Mouse (Mus musculus) heart, embryonic 15.5 days (tissue): ENCODE results near the gene Elf1. TPM values are rescaled to one million over a fixed set of nuclear protein-coding genes. Genes with fewer than 3 reads are reported as not detected.

Experiments used
- ATAC-seq: fragments of 200-750 bp; cut with Nextera tagmentation; replicated peaks from 2 replicates; pipeline ENCODE4 v1.8.0; 2017; ENCODE audit warnings: low read depth, moderate TSS enrichment; ENCODE audit not compliant: insufficient number of reproducible peaks, insufficient read depth, low FRiP score
- H3K27ac ChIP-seq: fragments of 300-500 bp; sonication (generic); 2 replicates; pipeline ENCODE4 v1.5.1; 2015; ENCODE audit warnings: mild to moderate bottlenecking, inconsistent platforms
- H3K27me3 ChIP-seq: fragments of 300-500 bp; sonication (generic); 2 replicates; pipeline ENCODE4 v1.6.1; 2015; ENCODE audit warnings: inconsistent platforms
- H3K36me3 ChIP-seq: fragments of 300-500 bp; sonication (generic); 2 replicates; pipeline ENCODE4 v1.6.1; 2015; ENCODE audit warnings: mild to moderate bottlenecking, inconsistent platforms
- H3K4me1 ChIP-seq: fragments of 300-500 bp; sonication (generic); replicated peaks from 2 replicates; pipeline ENCODE4 v1.6.1; 2015; ENCODE audit warnings: inconsistent platforms
- H3K4me2 ChIP-seq: fragments of 300-500 bp; sonication (generic); 2 replicates; pipeline ENCODE4 v1.6.1; 2015; ENCODE audit warnings: inconsistent platforms, mild to moderate bottlenecking, moderate library complexity
- H3K4me3 ChIP-seq: fragments of 300-500 bp; sonication (generic); 2 replicates; pipeline ENCODE4 v1.5.1; 2015; ENCODE audit warnings: mild to moderate bottlenecking, inconsistent platforms
- H3K9ac ChIP-seq: fragments of 300-500 bp; sonication (generic); 2 replicates; pipeline ENCODE4 v1.6.1; 2015; ENCODE audit warnings: mild to moderate bottlenecking, inconsistent platforms
- H3K9me3 ChIP-seq: fragments of 300-500 bp; sonication (generic); replicated peaks from 2 replicates; pipeline ENCODE4 v1.6.1; 2016; ENCODE audit warnings: inconsistent platforms
- WGBS: fragments of 180-500 bp; shearing (Covaris S2); methylation state at CpG from one replicate; pipeline ENCODE4 v1.1.7; 2015; ENCODE audit warnings: mixed read lengths; 5-methylcytosine and 5-hydroxymethylcytosine counted together
- polyA plus RNA-seq: library from polyadenylated mRNA; unstranded; fragments of >200 nt; fragmentation: Nextera tagmentation; extraction: Ambion mirVana; gene quantifications from 2 replicates; pipeline ENCODE4 v1.2.1, GENCODE M21; 2015

Elf1 gene
- polyA plus RNA-seq, 1 experiment from 2014 or later = 7.8 TPM

GRCm38 (mm10) chr14:79515511-79516242, 34.7 kb downstream of the Elf1 start:
- Histone ChIP-seq H3K4me1 (peaks cover 26% of the 10 kb centered on the region), H3K9me3 (no peaks in the 10 kb centered on the region), H3K4me3 (peak overlapping the region; percentile 2; the same call in 1 of the 2 replicates), H3K27ac (peak overlapping the region; percentile 42; the same call in 1 of the 2 replicates), H3K9ac (no peak overlapping the region), H3K36me3 (no peaks in the 10 kb centered on the region), H3K27me3 (no peaks in the 10 kb centered on the region), H3K4me2 (no peak overlapping the region)
- WGBS = 63% methylated on average over 8 of the region's 8 CpGs
- no peak for ATAC-seq

- Histone ChIP-seq H3K36me3 (no peaks in the 10 kb centered on the region), H3K4me2 (no peak overlapping the region), H3K4me1 (peaks cover 26% of the 10 kb centered on the region), H3K9ac (no peak overlapping the region), H3K27me3 (no peaks in the 10 kb centered on the region), H3K4me3 (no peak overlapping the region), H3K9me3 (no peaks in the 10 kb centered on the region), H3K27ac (no peak overlapping the region)
- 78% methylated on average over 5 of the region's 5 CpGs for WGBS
- ATAC-seq = no peak
These were observed 35.2 kb downstream of the Elf1 start for GRCm38 (mm10) chr14:79516243-79516610.

GRCm38 (mm10) chr14:79516751-79517150, 35.8 kb downstream of the Elf1 start:
- Histone ChIP-seq H3K9ac (no peak overlapping the region), H3K27ac (no peak overlapping the region), H3K4me1 (peaks cover 27% of the 10 kb centered on the region), H3K9me3 (no peaks in the 10 kb centered on the region), H3K4me3 (no peak overlapping the region), H3K27me3 (no peaks in the 10 kb centered on the region), H3K4me2 (no peak overlapping the region; the same call in 1 of the 2 replicates), H3K36me3 (no peaks in the 10 kb centered on the region)
- 78% methylated on average over 2 of the region's 2 CpGs for WGBS
- no peak for ATAC-seq

- no peak for ATAC-seq
- peaks cover 26% of the 10 kb centered on the region for H3K4me1 ChIP-seq
- peak overlapping the region; percentile 18; the same call in 1 of the 2 replicates for H3K4me2 ChIP-seq
- H3K9ac ChIP-seq = no peak overlapping the region
- no peaks in the 10 kb centered on the region for H3K9me3 ChIP-seq
- no peaks in the 10 kb centered on the region for H3K27me3 ChIP-seq
- no peak overlapping the region for H3K4me3 ChIP-seq
- no peaks in the 10 kb centered on the region for H3K36me3 ChIP-seq
- WGBS = 77% methylated on average over 8 of the region's 8 CpGs
- no peak overlapping the region for H3K27ac ChIP-seq
These were observed 36.3 kb downstream of the Elf1 start for GRCm38 (mm10) chr14:79517185-79517740.

- no peak overlapping the region for H3K27ac ChIP-seq
- H3K4me3 ChIP-seq = no peak overlapping the region
- H3K27me3 ChIP-seq = no peaks in the 10 kb centered on the region
- H3K36me3 ChIP-seq = no peaks in the 10 kb centered on the region
- peaks cover 29% of the 10 kb centered on the region for H3K4me1 ChIP-seq
- ATAC-seq = no peak
- H3K9ac ChIP-seq = no peak overlapping the region
- WGBS = 77% methylated on average over 2 of the region's 2 CpGs
- H3K4me2 ChIP-seq = peak overlapping the region; percentile 27; the same call in 1 of the 2 replicates
- no peaks in the 10 kb centered on the region for H3K9me3 ChIP-seq
These were observed 37.1 kb downstream of the Elf1 start for GRCm38 (mm10) chr14:79518123-79518522.

- H3K4me1 ChIP-seq = peaks cover 32% of the 10 kb centered on the region
These were observed 38.0 kb downstream of the Elf1 start for GRCm38 (mm10) chr14:79518761-79519662.

GRCm38 (mm10) chr14:79519663-79519975, 38.6 kb downstream of the Elf1 start:
- no peaks in the 10 kb centered on the region for H3K9me3 ChIP-seq
- H3K4me2 ChIP-seq = peak overlapping the region; percentile 27; the same call in 1 of the 2 replicates
- H3K9ac ChIP-seq = no peak overlapping the region
- peaks cover 32% of the 10 kb centered on the region for H3K4me1 ChIP-seq
- ATAC-seq = no peak
- no peaks in the 10 kb centered on the region for H3K36me3 ChIP-seq
- no peak overlapping the region for H3K4me3 ChIP-seq
- 53% methylated on average over 1 of the region's 1 CpGs for WGBS
- no peaks in the 10 kb centered on the region for H3K27me3 ChIP-seq
- peak overlapping the region; percentile 16; the same call in 1 of the 2 replicates for H3K27ac ChIP-seq

More at GRCm38 (mm10) chr14:79518761-79519662, 38.0 kb downstream of the Elf1 start:
- Histone ChIP-seq H3K9ac (no peak overlapping the region), H3K4me2 (peak overlapping the region; percentile 27), H3K27me3 (no peaks in the 10 kb centered on the region), H3K4me3 (0 out of 2 replicates have a peak overlapping the region, but pooled peaks have one; percentile 3), H3K27ac (peak overlapping the region; percentile 16; the same call in 1 of the 2 replicates), H3K9me3 (no peaks in the 10 kb centered on the region), H3K36me3 (no peaks in the 10 kb centered on the region)
- WGBS = 68% methylated on average over 19 of the region's 19 CpGs
- no peak for ATAC-seq

GRCm38 (mm10) chr14:79520612-79521011, 39.6 kb downstream of the Elf1 start:
- Histone ChIP-seq H3K27me3 (no peaks in the 10 kb centered on the region), H3K9me3 (no peaks in the 10 kb centered on the region), H3K27ac (no peak overlapping the region), H3K36me3 (no peaks in the 10 kb centered on the region), H3K9ac (no peak overlapping the region), H3K4me2 (no peak overlapping the region), H3K4me1 (peaks cover 32% of the 10 kb centered on the region), H3K4me3 (no peak overlapping the region)
- no peak for ATAC-seq

GRCm38 (mm10) chr14:79521056-79521455, 40.1 kb downstream of the Elf1 start:
- ATAC-seq = no peak
- no peak overlapping the region for H3K9ac ChIP-seq
- WGBS = 79% methylated on average over 1 of the region's 1 CpGs
- H3K4me3 ChIP-seq = no peak overlapping the region
- H3K4me1 ChIP-seq = peaks cover 32% of the 10 kb centered on the region
- no peaks in the 10 kb centered on the region for H3K36me3 ChIP-seq
- H3K27ac ChIP-seq = peak overlapping the region; percentile 38
- H3K4me2 ChIP-seq = no peak overlapping the region
- no peaks in the 10 kb centered on the region for H3K27me3 ChIP-seq
- no peaks in the 10 kb centered on the region for H3K9me3 ChIP-seq

GRCm38 (mm10) chr14:79521471-79522117, 40.6 kb downstream of the Elf1 start:
- Histone ChIP-seq H3K9me3 (no peaks in the 10 kb centered on the region), H3K4me1 (peaks cover 32% of the 10 kb centered on the region), H3K4me2 (no peak overlapping the region), H3K27ac (peak overlapping the region; percentile 38), H3K36me3 (no peaks in the 10 kb centered on the region), H3K27me3 (no peaks in the 10 kb centered on the region), H3K9ac (no peak overlapping the region), H3K4me3 (no peak overlapping the region)
- ATAC-seq = no peak
- 50% methylated on average over 6 of the region's 6 CpGs for WGBS

- H3K27ac ChIP-seq = peak overlapping the region; percentile 38
These were observed 41.4 kb downstream of the Elf1 start for GRCm38 (mm10) chr14:79522387-79522786.

More at GRCm38 (mm10) chr14:79522387-79522786, 41.4 kb downstream of the Elf1 start:
- H3K4me3 ChIP-seq = no peak overlapping the region
- WGBS = 71% methylated on average over 9 of the region's 9 CpGs
- no peak overlapping the region for H3K9ac ChIP-seq
- H3K4me1 ChIP-seq = peaks cover 32% of the 10 kb centered on the region
- ATAC-seq = no peak
- H3K36me3 ChIP-seq = no peaks in the 10 kb centered on the region
- no peaks in the 10 kb centered on the region for H3K27me3 ChIP-seq
- H3K9me3 ChIP-seq = no peaks in the 10 kb centered on the region
- no peak overlapping the region for H3K4me2 ChIP-seq
